24 mouse cellular contexts compared by ENCODE assay signal in genomic region chr8:10559479-10559878, GRCm38 (mm10).
"Had no signal": no experiment of that assay in that cellular context is flagged by ENCODE, and none has a peak within 500 bp of the region (broad histone marks: within the 10 kb centered on the region; RNA-seq: fewer than 3 reads in every experiment).

No protein-coding gene starts in this region.

- DNase-seq: liver, postnatal 0 days; lung, adult 2 months; lung, postnatal 14 days; lung, postnatal 36 days; midbrain, embryonic 14.5 days; retina, postnatal 1 day; right cerebral cortex, adult 18-20 months; right cerebral cortex, postnatal 25 days; right cerebral cortex, postnatal 4 days; spleen, adult 18-20 months; thymus, adult 2 months; thymus, postnatal 14 days; thymus, postnatal 36 days had no signal

- H3K4me1 ChIP-seq: liver, embryonic 15.5 days; lung, embryonic 15.5 days; megakaryocyte, embryonic 14.5 days had no signal

- H3K27me3 ChIP-seq: liver, embryonic 15.5 days; lung, embryonic 15.5 days; midbrain, embryonic 12.5 days; neural tube, embryonic 13.5 days; neural tube, embryonic 15.5 days had no signal

- H3K9me3 ChIP-seq: liver, embryonic 15.5 days; lung, embryonic 15.5 days; megakaryocyte, embryonic 14.5 days; midbrain, embryonic 10.5 days; midbrain, embryonic 12.5 days; neural tube, embryonic 13.5 days; neural tube, embryonic 15.5 days had no signal

- H3K9ac ChIP-seq: liver, embryonic 15.5 days; liver, postnatal 0 days; lung, embryonic 15.5 days; midbrain, embryonic 12.5 days; neural tube, embryonic 13.5 days; neural tube, embryonic 15.5 days had no signal

- ATAC-seq: liver, postnatal 0 days; lung, postnatal 0 days; midbrain, embryonic 16.5 days had no signal

- H3K27ac ChIP-seq: liver, embryonic 15.5 days; lung, embryonic 15.5 days; macrophage; midbrain, embryonic 10.5 days; midbrain, embryonic 12.5 days; neural tube, embryonic 15.5 days had no signal

- H3K4me3 ChIP-seq: liver, embryonic 15.5 days; lung, embryonic 15.5 days; megakaryocyte, embryonic 14.5 days; midbrain, embryonic 10.5 days; midbrain, embryonic 12.5 days; myocyte; neural tube, embryonic 13.5 days; neural tube, embryonic 15.5 days had no signal

- H3K36me3 ChIP-seq: liver, embryonic 15.5 days; lung, embryonic 15.5 days; midbrain, embryonic 12.5 days; neural tube, embryonic 13.5 days; neural tube, embryonic 15.5 days had no signal

- H3K4me2 ChIP-seq: liver, embryonic 15.5 days; lung, embryonic 15.5 days; midbrain, embryonic 12.5 days; neural tube, embryonic 13.5 days; neural tube, embryonic 15.5 days had no signal
